Mouse (Mus musculus): ENCODE data around the gene Commd1.

DNA sequence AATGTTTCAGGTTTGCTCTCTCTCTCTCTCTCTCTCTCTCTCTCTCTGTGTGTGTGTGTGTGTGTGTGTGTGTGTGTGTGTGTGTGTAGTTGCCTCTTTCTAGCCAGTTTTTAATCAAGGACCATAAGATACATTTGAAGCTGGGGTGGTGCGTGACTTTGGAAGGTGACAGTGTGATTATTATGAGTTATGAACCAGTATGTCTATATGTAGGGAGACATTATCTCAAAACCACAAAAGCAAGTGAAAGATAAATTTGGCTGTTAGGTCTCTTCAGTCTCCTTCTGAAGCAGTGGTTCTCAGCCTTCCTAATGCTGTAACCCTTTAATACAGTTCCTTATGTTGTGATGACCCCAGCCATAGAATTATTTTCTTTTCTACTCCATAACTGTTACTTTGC lies 96.8 kb downstream of the Commd1 start:
- no peak for TF ChIP-seq CTCF (IDR thresholded peaks at IDR 0.05; ENCODE audit: insufficient read depth, low read depth, low read length)
- TF ChIP-seq POLR2A (IDR thresholded peaks at IDR 0.05; ENCODE audit: insufficient read depth, low read depth, low read length), result no peak

Data from olfactory bulb, adult 2 months (tissue).